Mouse (Mus musculus) splenic B cell, adult 2 months (primary cell): ENCODE results near the gene Itgad.
A peak's percentile ranks its signal among the peaks of the same experiment; 100 is the strongest.

Source experiments
- DNase-seq: peaks from one replicate; pipeline ENCODE4 v3.0.0-alpha.2; 2011; ENCODE audit warnings: low read depth, low spot score
- H3K27me3 ChIP-seq: 2 replicates; pipeline ENCODE4 v1.6.1; 2012; ENCODE audit warnings: mild to moderate bottlenecking, low read length, moderate library complexity, mixed read lengths; ENCODE audit not compliant: control insufficient read depth, poor library complexity, insufficient read depth, severe bottlenecking
- H3K36me3 ChIP-seq: 2 replicates; pipeline ENCODE4 v1.6.1; 2012; ENCODE audit warnings: mild to moderate bottlenecking, low read length, moderate library complexity, mixed read lengths; ENCODE audit not compliant: control insufficient read depth, poor library complexity, insufficient read depth, severe bottlenecking

Gene Itgad

GRCm38 (mm10) chr7:128154076-128154475 is at the start of gene Itgad:
TSS of gene Itgad (plus strand) at chr7:128154376.
- H3K27me3 ChIP-seq = no peaks in the 10 kb centered on the region
- no peak for DNase-seq
- no peaks in the 10 kb centered on the region for H3K36me3 ChIP-seq

- H3K27me3 ChIP-seq = no peaks in the 10 kb centered on the region
- DNase-seq = peak; percentile 32
- no peaks in the 10 kb centered on the region for H3K36me3 ChIP-seq
These were observed 48.9 kb upstream of the Itgad start for GRCm38 (mm10) chr7:128105246-128105645.

DNA sequence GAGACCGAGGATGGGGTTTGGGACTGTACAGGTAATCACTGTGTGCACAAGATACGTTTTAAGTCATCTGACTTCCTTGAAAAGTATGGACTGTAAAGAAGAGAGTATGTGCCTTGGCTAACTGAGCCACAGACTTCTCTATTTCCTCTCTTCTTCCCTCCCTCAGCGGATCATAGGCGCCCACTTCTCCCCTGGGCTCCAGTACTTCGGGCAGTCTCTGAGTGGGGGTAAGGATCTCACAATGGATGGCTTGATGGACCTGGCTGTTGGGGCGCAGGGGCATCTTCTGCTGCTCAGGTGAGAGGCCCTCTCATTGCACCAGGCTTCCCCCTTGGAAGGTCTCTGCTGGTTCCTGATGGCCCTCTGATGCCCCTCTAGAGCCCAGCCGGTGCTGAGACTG is 46.7 kb upstream of the Itgad start:
- no peak for DNase-seq
- Histone ChIP-seq H3K27me3 (no peaks in the 10 kb centered on the region), H3K36me3 (no peaks in the 10 kb centered on the region)

- Histone ChIP-seq H3K27me3 (no peaks in the 10 kb centered on the region), H3K36me3 (no peaks in the 10 kb centered on the region)
- peak; percentile 48 for DNase-seq
These were observed 43.9 kb upstream of the Itgad start for GRCm38 (mm10) chr7:128110314-128110713.

DNA sequence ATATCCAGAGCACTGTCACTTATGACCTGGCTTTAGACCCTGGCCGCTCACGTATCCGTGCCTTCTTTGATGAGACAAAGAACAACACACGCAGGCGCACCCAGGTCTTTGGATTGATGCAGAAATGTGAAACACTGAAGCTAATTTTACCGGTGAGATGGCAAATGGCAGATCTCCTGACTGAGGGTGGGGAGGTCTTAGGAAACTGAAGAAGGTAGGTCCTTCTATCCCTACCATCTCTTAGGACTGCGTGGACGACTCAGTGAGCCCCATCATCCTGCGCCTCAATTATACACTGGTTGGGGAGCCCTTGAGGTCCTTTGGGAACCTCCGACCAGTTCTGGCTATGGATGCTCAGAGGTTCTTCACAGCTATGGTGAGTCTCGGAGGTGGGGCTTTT is 42.0 kb upstream of the Itgad start:
- no peaks in the 10 kb centered on the region for H3K36me3 ChIP-seq
- no peak for DNase-seq
- H3K27me3 ChIP-seq = no peaks in the 10 kb centered on the region

DNA sequence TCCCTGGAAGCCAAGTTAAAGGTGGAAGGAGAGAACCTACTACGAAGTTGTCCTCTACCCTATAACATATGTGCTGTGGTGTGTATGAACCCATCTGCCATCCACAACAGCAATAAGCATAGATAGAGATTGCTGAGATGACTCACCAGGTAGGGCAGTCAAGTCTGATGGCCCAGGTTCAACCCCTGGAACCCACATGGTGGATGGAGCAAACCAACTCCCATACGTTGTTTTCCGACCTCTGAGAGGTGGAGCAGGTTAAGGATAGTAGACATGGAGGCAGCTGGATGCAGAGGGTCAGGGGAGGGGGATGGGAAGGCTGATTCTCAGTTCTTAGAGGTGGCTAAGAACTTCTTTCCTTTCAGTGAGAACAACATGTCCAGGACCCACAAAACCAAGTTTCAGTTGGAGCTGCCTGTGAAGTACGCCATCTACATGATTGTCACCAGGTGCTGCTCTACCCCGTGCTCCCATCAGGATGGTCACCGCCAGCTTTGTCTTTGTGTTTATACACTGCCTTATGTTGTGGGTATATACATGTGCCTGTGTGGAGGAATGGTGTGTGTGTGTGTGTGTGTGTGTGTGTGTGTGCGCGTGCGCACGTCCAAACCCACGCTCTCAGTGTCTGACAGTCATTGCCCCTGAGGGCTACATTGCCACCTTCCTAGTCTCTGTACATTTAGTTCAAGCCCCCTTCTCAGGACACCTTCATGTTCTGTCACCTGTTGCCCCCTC is 39.6 kb upstream of the Itgad start:
- no peak for DNase-seq
- no peaks in the 10 kb centered on the region for H3K27me3 ChIP-seq
- H3K36me3 ChIP-seq = no peaks in the 10 kb centered on the region

- peak; percentile 61 for DNase-seq
- no peaks in the 10 kb centered on the region for H3K36me3 ChIP-seq
- H3K27me3 ChIP-seq = no peaks in the 10 kb centered on the region
These were observed 38.8 kb upstream of the Itgad start for GRCm38 (mm10) chr7:128115211-128115958.

DNA sequence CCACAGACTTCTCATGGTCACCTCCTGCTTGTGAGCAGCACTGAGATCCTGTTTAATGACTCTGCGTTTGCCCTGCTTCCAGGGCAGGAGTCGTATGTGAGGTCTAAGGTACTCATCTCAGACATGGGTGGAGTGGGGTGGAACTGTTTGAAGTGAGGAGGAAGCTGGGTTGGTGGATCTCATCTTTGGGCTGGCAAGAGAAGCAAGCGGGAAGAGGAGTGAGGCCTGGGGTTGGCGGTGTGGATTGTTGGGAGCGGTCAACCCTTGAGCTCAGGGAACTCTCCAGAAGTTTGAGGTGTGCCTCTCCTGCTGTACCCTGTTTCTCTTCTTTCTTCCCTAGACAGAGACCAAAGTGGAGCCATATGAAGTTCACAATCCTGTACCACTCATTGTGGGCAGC is 37.8 kb upstream of the Itgad start:
- no peaks in the 10 kb centered on the region for H3K36me3 ChIP-seq
- no peak for DNase-seq
- no peaks in the 10 kb centered on the region for H3K27me3 ChIP-seq

GRCm38 (mm10) chr7:128119726-128120490 is 34.3 kb upstream of the Itgad start:
- DNase-seq = no peak
- no peaks in the 10 kb centered on the region for H3K27me3 ChIP-seq
- no peaks in the 10 kb centered on the region for H3K36me3 ChIP-seq

GRCm38 (mm10) chr7:128128741-128129720 is 25.1 kb upstream of the Itgad start, which contains the start of gene Itgax:
TSS of gene Itgax (plus strand) at chr7:128129547.
- DNase-seq = peak; percentile 22
- Histone ChIP-seq H3K36me3 (no peaks in the 10 kb centered on the region), H3K27me3 (no peaks in the 10 kb centered on the region)

DNA sequence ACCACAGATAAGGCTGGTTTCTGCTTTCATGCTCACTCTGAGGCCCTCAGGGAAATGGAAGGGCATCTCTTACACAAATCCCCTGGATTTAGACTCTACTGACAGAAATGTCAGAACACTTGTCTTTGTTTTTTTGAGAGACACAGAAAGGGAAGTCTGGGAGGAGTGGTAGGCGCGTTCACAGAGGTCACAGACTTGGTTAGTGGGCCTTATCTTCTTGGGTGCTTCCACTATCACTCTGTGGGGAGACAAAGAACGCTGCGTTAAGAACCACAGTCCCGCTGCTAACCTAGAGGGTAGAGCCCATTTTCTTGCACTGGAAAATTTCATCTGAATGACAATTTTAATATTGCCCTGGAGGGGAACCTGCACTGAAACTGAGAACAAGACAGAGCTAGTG is 22.0 kb upstream of the Itgad start:
- no peak for DNase-seq
- Histone ChIP-seq H3K27me3 (no peaks in the 10 kb centered on the region), H3K36me3 (no peaks in the 10 kb centered on the region)

- peak; percentile 63 for DNase-seq
- Histone ChIP-seq H3K27me3 (no peaks in the 10 kb centered on the region), H3K36me3 (no peaks in the 10 kb centered on the region)
These were observed 20.6 kb upstream of the Itgad start for GRCm38 (mm10) chr7:128133596-128133995.

GRCm38 (mm10) chr7:128136927-128137326 is 17.2 kb upstream of the Itgad start:
- H3K36me3 ChIP-seq = no peaks in the 10 kb centered on the region

DNA sequence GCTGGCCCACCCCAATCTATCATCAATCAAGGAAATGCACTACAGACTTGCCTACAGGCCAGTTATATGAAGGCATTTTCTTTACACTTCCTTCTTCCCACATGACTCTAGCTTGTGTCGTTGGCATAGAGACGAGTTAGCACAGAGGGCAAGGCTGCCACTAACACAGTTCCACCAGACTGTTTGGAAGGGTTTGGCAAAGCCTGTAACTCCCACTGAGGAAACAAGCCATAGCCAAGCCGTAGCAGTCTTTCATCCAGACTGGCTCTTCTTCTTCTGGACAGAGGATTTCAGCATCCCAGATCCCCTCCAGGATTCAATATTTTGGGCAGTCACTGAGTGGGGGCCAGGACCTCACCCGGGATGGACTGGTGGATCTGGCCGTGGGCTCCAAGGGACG is 14.6 kb upstream of the Itgad start:
- Histone ChIP-seq H3K36me3 (no peaks in the 10 kb centered on the region), H3K27me3 (no peaks in the 10 kb centered on the region)
- DNase-seq = no peak

More at GRCm38 (mm10) chr7:128136927-128137326, 17.2 kb upstream of the Itgad start:
- DNase-seq = no peak
- H3K27me3 ChIP-seq = no peaks in the 10 kb centered on the region
